Mouse (Mus musculus) MEL (cell line): ENCODE results near the gene Erv3. TPM values are rescaled to one million over a fixed set of nuclear protein-coding genes. Genes with fewer than 3 reads are reported as not detected.

Source experiments
- DNase-seq: peaks from one replicate; pipeline ENCODE4 v3.0.0; 2011; ENCODE audit warnings: low read depth, low spot score
- H3K27ac ChIP-seq: 2 replicates; pipeline ENCODE4 v1.5.1; 2012; ENCODE audit warnings: low read depth, mild to moderate bottlenecking, control low read depth, low read length, moderate library complexity; ENCODE audit not compliant: control insufficient read depth
- H3K27me3 ChIP-seq, 2 experiments: fragments of 150-350 bp in 1 of 2; sonication (generic) in 1 of 2; 2 replicates each; pipeline ENCODE4 v1.6.1; 2012; ENCODE audit warnings: low read length in 2 of 2, mild to moderate bottlenecking in 2 of 2, improper control_type of control experiment in 1 of 2, moderate library complexity in 1 of 2; ENCODE audit not compliant: insufficient read depth in 2 of 2, control insufficient read depth in 1 of 2
- H3K36me3 ChIP-seq, 2 experiments: 2 replicates each; pipeline ENCODE4 v1.6.1; 2012 to 2014; ENCODE audit warnings: low read length in 2 of 2, improper control_type of control experiment in 1 of 2, inconsistent platforms in 1 of 2, mild to moderate bottlenecking in 1 of 2; ENCODE audit not compliant: insufficient read depth in 2 of 2, control insufficient read depth in 1 of 2
- H3K4me1 ChIP-seq, 2 experiments: fragments of 150-350 bp in 1 of 2; sonication (generic) in 1 of 2; 2 replicates each; pipeline ENCODE4 v1.6.1; 2012; ENCODE audit warnings: low read length in 2 of 2, improper control_type of control experiment in 1 of 2, mild to moderate bottlenecking in 1 of 2; ENCODE audit not compliant: insufficient read depth in 2 of 2, control insufficient read depth in 1 of 2
- H3K4me3 ChIP-seq, 2 experiments: fragments of 150-350 bp in 1 of 2; sonication (generic) in 1 of 2; 2 replicates each; pipeline ENCODE4 v1.5.1; 2012; ENCODE audit warnings: low read depth in 2 of 2, low read length in 2 of 2, mild to moderate bottlenecking in 2 of 2, moderate library complexity in 2 of 2, control low read depth in 1 of 2, improper control_type of control experiment in 1 of 2; ENCODE audit not compliant: control insufficient read depth in 1 of 2, insufficient read depth in 1 of 2
- H3K79me2 ChIP-seq: 2 replicates; pipeline ENCODE4 v1.6.1; 2012; ENCODE audit warnings: mild to moderate bottlenecking, low read length, moderate library complexity; ENCODE audit not compliant: control insufficient read depth, poor library complexity, insufficient read depth
- H3K9ac ChIP-seq: 2 replicates; pipeline ENCODE4 v1.6.1; 2012; ENCODE audit warnings: low read depth, mild to moderate bottlenecking, control low read depth, low read length, moderate library complexity; ENCODE audit not compliant: control insufficient read depth, poor library complexity, severe bottlenecking
- H3K9me3 ChIP-seq: fragments of 150-350 bp; sonication (generic); replicated peaks from 2 replicates; pipeline ENCODE4 v1.6.1; 2012; ENCODE audit warnings: mild to moderate bottlenecking, low read length, improper control_type of control experiment, moderate library complexity; ENCODE audit not compliant: insufficient read depth
- BHLHE40 ChIP-seq: IDR thresholded peaks from 2 replicates; pipeline ENCODE4 v1.6.1; 2012; ENCODE audit warnings: low read depth, mild to moderate bottlenecking, inconsistent platforms, low read length, improper control_type of control experiment, borderline replicate concordance
- CHD2 ChIP-seq: IDR thresholded peaks from 2 replicates; pipeline ENCODE4 v1.6.1; 2011; ENCODE audit warnings: low read length, improper control_type of control experiment
- CTCF ChIP-seq, 3 experiments: IDR thresholded peaks in 2 of 3; conservative IDR thresholded peaks in 1 of 3; 2 replicates each; pipeline ENCODE4 v1.5.1; 2011 to 2012; ENCODE audit warnings: low read length in 3 of 3, low read depth in 2 of 3, mild to moderate bottlenecking in 2 of 3, improper control_type of control experiment in 1 of 3, inconsistent platforms in 1 of 3, mixed read lengths in 1 of 3, moderate library complexity in 1 of 3; ENCODE audit not compliant: control insufficient read depth in 1 of 3, insufficient read depth in 1 of 3, poor library complexity in 1 of 3, severe bottlenecking in 1 of 3
- EP300 ChIP-seq, 2 experiments: IDR thresholded peaks; 2 replicates each; pipeline ENCODE4 v1.6.1; 2011; ENCODE audit warnings: improper control_type of control experiment in 2 of 2, low read length in 2 of 2, low read depth in 1 of 2, mild to moderate bottlenecking in 1 of 2
- ETS1 ChIP-seq: IDR thresholded peaks from 2 replicates; pipeline ENCODE4 v1.6.1; 2012; ENCODE audit warnings: low read depth, mild to moderate bottlenecking, inconsistent platforms, low read length, improper control_type of control experiment, moderate library complexity
- GABPA ChIP-seq: IDR thresholded peaks from 2 replicates; pipeline ENCODE4 v1.6.1; 2012; ENCODE audit warnings: low read depth, mild to moderate bottlenecking, inconsistent platforms, low read length, improper control_type of control experiment, moderate library complexity
- GATA1 ChIP-seq: IDR thresholded peaks from 2 replicates; pipeline ENCODE4 v1.6.1; 2011; ENCODE audit warnings: low read depth, low read length, improper control_type of control experiment
- HCFC1 ChIP-seq: IDR thresholded peaks from 2 replicates; pipeline ENCODE4 v1.6.1; 2012; ENCODE audit warnings: low read depth, mild to moderate bottlenecking, inconsistent platforms, low read length, improper control_type of control experiment, moderate library complexity
- JUND ChIP-seq: IDR thresholded peaks from 2 replicates; pipeline ENCODE4 v1.6.1; 2011; ENCODE audit warnings: low read depth, mild to moderate bottlenecking, improper control_type of control experiment, low read length
- KAT2A ChIP-seq: conservative IDR thresholded peaks from 2 replicates; pipeline ENCODE4 v1.6.1; 2012; ENCODE audit warnings: low read depth, low read length, improper control_type of control experiment, inconsistent platforms
- MAFK ChIP-seq: IDR thresholded peaks from 2 replicates; pipeline ENCODE4 v1.6.1; 2011; ENCODE audit warnings: low read depth, mild to moderate bottlenecking, low read length, improper control_type of control experiment, borderline replicate concordance
- MAX ChIP-seq: IDR thresholded peaks from 2 replicates; pipeline ENCODE4 v1.6.1; 2011; ENCODE audit warnings: low read length, improper control_type of control experiment
- MEF2A ChIP-seq: IDR thresholded peaks from 2 replicates; pipeline ENCODE4 v1.6.1; 2014; ENCODE audit warnings: low read depth, mild to moderate bottlenecking, inconsistent platforms, low read length, improper control_type of control experiment; ENCODE audit not compliant: poor library complexity, insufficient replicate concordance, severe bottlenecking; ENCODE audit errors: extremely low read depth
- MXI1 ChIP-seq: IDR thresholded peaks from 2 replicates; pipeline ENCODE4 v1.6.1; 2011; ENCODE audit warnings: mild to moderate bottlenecking, low read depth, low read length, improper control_type of control experiment
- MYB ChIP-seq: IDR thresholded peaks from 2 replicates; pipeline ENCODE4 v1.6.1; 2011; ENCODE audit warnings: mild to moderate bottlenecking, low read depth, low read length, improper control_type of control experiment
- NRF1 ChIP-seq: IDR thresholded peaks from 2 replicates; pipeline ENCODE4 v1.6.1; 2014; ENCODE audit warnings: low read depth, mild to moderate bottlenecking, inconsistent platforms, low read length, improper control_type of control experiment, moderate library complexity; ENCODE audit not compliant: poor library complexity, insufficient read depth, severe bottlenecking
- POLR2AphosphoS2 ChIP-seq: IDR thresholded peaks from 2 replicates; pipeline ENCODE4 v1.6.1; 2011; ENCODE audit warnings: low read length, improper control_type of control experiment
- POLR2AphosphoS5 ChIP-seq: IDR thresholded peaks from 2 replicates; pipeline ENCODE4 v1.6.1; 2012; ENCODE audit warnings: low read depth, borderline replicate concordance, mild to moderate bottlenecking, inconsistent platforms, low read length, moderate library complexity, mixed read lengths
- RCOR1 ChIP-seq: IDR thresholded peaks from 2 replicates; pipeline ENCODE4 v1.6.1; 2012; ENCODE audit warnings: low read depth, mild to moderate bottlenecking, inconsistent platforms, low read length, improper control_type of control experiment
- SIN3A ChIP-seq: IDR thresholded peaks from 2 replicates; pipeline ENCODE4 v1.6.1; 2012; ENCODE audit warnings: low read length, improper control_type of control experiment, inconsistent platforms
- SMC3 ChIP-seq: IDR thresholded peaks from 2 replicates; pipeline ENCODE4 v1.6.1; 2011; ENCODE audit warnings: low read depth, low read length, improper control_type of control experiment
- TAL1 ChIP-seq: IDR thresholded peaks from 2 replicates; pipeline ENCODE4 v1.6.1; 2012; ENCODE audit warnings: mild to moderate bottlenecking, inconsistent platforms, low read length, moderate library complexity, mixed read lengths
- TBP ChIP-seq: IDR thresholded peaks from 2 replicates; pipeline ENCODE4 v1.8.0; 2011; ENCODE audit warnings: low read depth, low read length, improper control_type of control experiment
- TCF12 ChIP-seq: IDR thresholded peaks from 2 replicates; pipeline ENCODE4 v1.6.1; 2014; ENCODE audit warnings: low read depth, mild to moderate bottlenecking, inconsistent platforms, low read length, improper control_type of control experiment, moderate library complexity
- UBTF ChIP-seq: IDR thresholded peaks from 2 replicates; pipeline ENCODE4 v1.6.1; 2012; ENCODE audit warnings: low read depth, mild to moderate bottlenecking, inconsistent platforms, low read length, improper control_type of control experiment, moderate library complexity, borderline replicate concordance; ENCODE audit not compliant: insufficient read depth
- USF1 ChIP-seq: IDR thresholded peaks from 2 replicates; pipeline ENCODE4 v1.6.1; 2014; ENCODE audit warnings: low read depth, mild to moderate bottlenecking, inconsistent platforms, low read length, improper control_type of control experiment, moderate library complexity
- USF2 ChIP-seq, 2 experiments: IDR thresholded peaks; 2 replicates each; pipeline ENCODE4 v1.6.1; 2011 to 2012; ENCODE audit warnings: improper control_type of control experiment in 2 of 2, low read length in 2 of 2, borderline replicate concordance in 1 of 2, inconsistent platforms in 1 of 2, low read depth in 1 of 2, mild to moderate bottlenecking in 1 of 2; ENCODE audit not compliant: insufficient read depth in 1 of 2
- ZC3H11A ChIP-seq: IDR thresholded peaks from 2 replicates; pipeline ENCODE4 v1.6.1; 2012; ENCODE audit warnings: low read depth, mild to moderate bottlenecking, inconsistent platforms, low read length, improper control_type of control experiment
- ZMIZ1 ChIP-seq: IDR thresholded peaks from 2 replicates; pipeline ENCODE4 v1.6.1; 2012; ENCODE audit warnings: low read depth, mild to moderate bottlenecking, inconsistent platforms, low read length, improper control_type of control experiment, moderate library complexity
- ZNF384 ChIP-seq: IDR thresholded peaks from 2 replicates; pipeline ENCODE4 v1.6.1; 2012; ENCODE audit warnings: low read depth, mild to moderate bottlenecking, inconsistent platforms, low read length, improper control_type of control experiment
- polyA plus RNA-seq, 2 experiments: library from polyadenylated mRNA; stranded (reverse) in 1 of 2; unstranded in 1 of 2; fragments of >175 nt in 1 of 2; fragments of >200 nt in 1 of 2; gene quantifications; 2 replicates each; pipeline versions ENCODE4 v1.2.1 to v1.2.4; 2012; ENCODE audit warnings: low replicate concordance in 2 of 2, low read depth in 1 of 2; ENCODE audit not compliant: insufficient read length in 2 of 2, insufficient read depth in 1 of 2, missing spikeins in 1 of 2
- total RNA-seq: library from RNA; depleted of rRNA; stranded (reverse); fragments of 300-350 nt; gene quantifications from 2 replicates; pipeline ENCODE4 v1.2.3, GENCODE M21; 2012; rRNA removed

Gene Erv3
- total RNA-seq, result 0.23 and 0.62 TPM in 2 replicates
- polyA plus RNA-seq, result under 1 TPM in 1 of 2 experiments, not detected in 1; 0.36 TPM

DNA sequence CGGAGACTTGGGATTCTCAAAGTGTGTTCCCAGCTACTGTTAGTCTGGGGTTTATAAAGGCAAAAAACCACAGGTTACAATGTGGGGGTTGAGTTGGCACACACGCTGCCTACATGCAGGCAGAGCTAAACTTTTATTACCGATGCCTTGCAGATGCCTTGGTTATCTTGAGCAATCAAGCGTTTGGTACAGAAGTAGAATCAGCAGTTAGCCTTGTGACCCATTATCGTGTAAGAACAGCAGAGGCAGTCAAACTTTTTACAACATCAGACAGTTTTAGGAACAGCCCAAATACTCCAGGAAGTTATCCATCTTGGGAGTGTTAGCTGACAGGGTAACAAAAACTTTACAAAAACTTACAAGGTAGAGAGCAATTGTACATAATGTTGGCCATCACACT lies at the start of gene Erv3:
Gene Erv3 (minus strand): TSS at position 27 of the 400 bp plus-strand sequence.
- Histone ChIP-seq H3K4me3 (0 out of 4 replicates have a peak within 1 kb of the TSS, but pooled peaks of 1 of the 2 experiments have one; percentile 15), H3K79me2 (no peaks in the 10 kb centered on the region)
- TF ChIP-seq MYB, result no peak
- peak; percentile 72 for TF ChIP-seq ETS1
- TF ChIP-seq USF1, result peak; percentile 32; the same call in 1 of the 2 replicates
- no peak for TF ChIP-seq USF2 (IDR thresholded peaks at IDR 0.05; ENCODE audit: borderline replicate concordance in 1 of 2, insufficient read depth in 1 of 2, low read depth in 1 of 2, low read length in 2 of 2)
- TF ChIP-seq RCOR1, result no peak
- no peak for TF ChIP-seq ZC3H11A
- TF ChIP-seq UBTF, result no peak
- no peak for TF ChIP-seq KAT2A
- TF ChIP-seq JUND, result no peak
- no peak for TF ChIP-seq ZMIZ1
- TF ChIP-seq MAX, result no peak
- peak; percentile 47 to 78; a peak in 3 of 4 replicates for TF ChIP-seq EP300 (IDR thresholded peaks at IDR 0.05; ENCODE audit: low read depth in 1 of 2, low read length in 2 of 2)
- TF ChIP-seq SIN3A, result peak; percentile 40; the same call in 1 of the 2 replicates
- peak; percentile 41 for TF ChIP-seq GATA1
- no peak for TF ChIP-seq TAL1
- TF ChIP-seq CHD2, result no peak
- TF ChIP-seq TCF12, result peak; percentile 83
- no peak for TF ChIP-seq GABPA

GRCm38 (mm10) chr2:131908906-131909305 lies 49.4 kb upstream of the Erv3 start:
- TF ChIP-seq SMC3 (no peak), POLR2AphosphoS2 (no peak), ETS1 (no peak), RCOR1 (no peak), GATA1 (no peak), POLR2AphosphoS5 (no peak), JUND (no peak), CTCF (IDR thresholded peaks at IDR 0.05 in 2 of 3, conservative IDR thresholded peaks at IDR 0.05 in 1 of 3; ENCODE audit: control insufficient read depth in 1 of 3, insufficient read depth in 1 of 3, low read depth in 2 of 3, low read length in 3 of 3, poor library complexity in 1 of 3, severe bottlenecking in 1 of 3) (no peak), MEF2A (no peak), BHLHE40 (no peak), ZNF384 (no peak), TBP (no peak), MXI1 (no peak), HCFC1 (no peak), KAT2A (no peak), MAFK (no peak), GABPA (no peak), NRF1 (no peak)
- H3K36me3 ChIP-seq, result peaks cover 1 to 22% of the 10 kb centered on the region in 2 experiments; a peak in 3 of 4 replicates
- peaks cover 20 to 34% of the 10 kb centered on the region in 2 experiments for H3K4me1 ChIP-seq
- no peak overlapping the region for H3K27ac ChIP-seq
- no peaks in the 10 kb centered on the region for H3K9me3 ChIP-seq
- DNase-seq, result peak; percentile 8
- H3K27me3 ChIP-seq, result no peaks in the 10 kb centered on the region
- no peaks in the 10 kb centered on the region; the same call in 1 of the 2 replicates for H3K79me2 ChIP-seq
- no peak overlapping the region for H3K4me3 ChIP-seq
- no peak overlapping the region for H3K9ac ChIP-seq

More for the DNA sequence above, at the start of gene Erv3:
- no peaks in the 10 kb centered on the region for H3K27me3 ChIP-seq
- H3K36me3 ChIP-seq, result peaks cover 0 to 11% of the 10 kb centered on the region in 2 experiments; a peak in 2 of 4 replicates
- no peaks in the 10 kb centered on the region for H3K9me3 ChIP-seq
- peak; percentile 16 for DNase-seq
- peaks cover 25 to 31% of the 10 kb centered on the region in 2 experiments for H3K4me1 ChIP-seq
- H3K27ac ChIP-seq, result peak within 1 kb of the TSS; percentile 17; the same call in 1 of the 2 replicates
- no peak within 1 kb of the TSS for H3K9ac ChIP-seq
